Mouse (Mus musculus) heart, postnatal 0 days (tissue): ENCODE data around the gene Trub2.

ENCODE experiments used
- CTCF ChIP-seq: IDR thresholded peaks from 2 replicates; pipeline ENCODE4 v1.5.1; 2016; ENCODE audit warnings: antibody characterized with exemption, control low read depth, low read depth
- EP300 ChIP-seq: IDR thresholded peaks from 2 replicates; pipeline ENCODE4 v1.6.1; 2016; ENCODE audit warnings: antibody characterized with exemption, low read depth

- TF ChIP-seq CTCF (no peak), EP300 (no peak)
Measured at GRCm38 (mm10) chr2:29771611-29772461, 16.5 kb downstream of the Trub2 start.
